Mouse (Mus musculus) monocyte, adult 5-6 weeks (primary cell): ENCODE measurements around the gene Bean1. TPM values are rescaled to one million over a fixed set of nuclear protein-coding genes. Genes with fewer than 3 reads are reported as not detected.

ENCODE experiments used
- ATAC-seq: fragments of 153-309, 156-312 bp; replicated peaks from 2 replicates; pipeline ENCODE4 v1.8.0; 2017; ENCODE audit warnings: mild to moderate bottlenecking; ENCODE audit not compliant: low TSS enrichment, insufficient number of reproducible peaks, severe bottlenecking, poor library complexity, low FRiP score
- total RNA-seq: library from RNA; stranded (forward); fragments of 200-1000, 200-491, 200-594 nt; gene quantifications from 3 replicates; pipeline ENCODE4 v1.2.3, GENCODE M21; 2017

Bean1 gene
- total RNA-seq, 1 experiment from 2014 or later = not detected

DNA sequence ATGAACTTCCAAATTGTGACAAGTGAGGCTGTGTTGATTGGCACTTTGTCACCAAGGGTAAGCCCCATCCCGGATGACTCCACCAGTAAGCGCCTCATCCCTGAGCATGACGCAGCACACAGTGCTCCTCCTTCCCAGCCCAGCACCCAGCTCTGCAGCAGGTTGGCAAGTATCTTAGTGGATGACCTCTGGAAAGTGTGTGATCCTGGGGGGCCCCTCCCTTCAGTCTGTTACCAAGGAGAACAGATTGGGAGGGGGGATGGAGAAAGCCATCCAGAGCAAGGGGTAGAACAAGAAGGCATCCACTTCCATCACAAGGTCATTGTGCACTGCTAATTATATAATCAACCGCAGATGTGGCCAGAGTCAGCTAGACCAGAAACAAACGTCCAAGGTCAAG lies 9.5 kb upstream of the Bean1 start:
- ATAC-seq = no peak

DNA sequence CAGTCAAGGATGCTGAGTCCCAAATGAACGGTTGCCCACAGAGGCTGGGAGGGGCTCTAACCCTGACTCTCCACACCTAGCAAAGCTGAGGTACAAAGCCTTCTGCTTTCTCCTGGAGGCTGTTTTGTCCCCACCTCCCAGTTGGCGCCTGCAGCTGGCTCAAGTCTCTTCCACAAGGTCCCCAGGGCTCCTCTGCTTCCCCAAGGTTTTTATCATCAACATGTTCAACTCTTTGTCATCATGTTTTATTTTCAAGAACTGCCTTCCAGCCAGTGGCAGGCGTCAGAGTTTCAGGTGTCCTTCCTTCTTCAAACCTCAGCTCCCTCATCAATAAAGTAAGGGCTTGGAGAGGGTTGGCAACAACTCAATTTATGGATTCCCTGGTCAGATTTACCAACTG lies 781 bp upstream of the Bean1 start:
- ATAC-seq = no peak

DNA sequence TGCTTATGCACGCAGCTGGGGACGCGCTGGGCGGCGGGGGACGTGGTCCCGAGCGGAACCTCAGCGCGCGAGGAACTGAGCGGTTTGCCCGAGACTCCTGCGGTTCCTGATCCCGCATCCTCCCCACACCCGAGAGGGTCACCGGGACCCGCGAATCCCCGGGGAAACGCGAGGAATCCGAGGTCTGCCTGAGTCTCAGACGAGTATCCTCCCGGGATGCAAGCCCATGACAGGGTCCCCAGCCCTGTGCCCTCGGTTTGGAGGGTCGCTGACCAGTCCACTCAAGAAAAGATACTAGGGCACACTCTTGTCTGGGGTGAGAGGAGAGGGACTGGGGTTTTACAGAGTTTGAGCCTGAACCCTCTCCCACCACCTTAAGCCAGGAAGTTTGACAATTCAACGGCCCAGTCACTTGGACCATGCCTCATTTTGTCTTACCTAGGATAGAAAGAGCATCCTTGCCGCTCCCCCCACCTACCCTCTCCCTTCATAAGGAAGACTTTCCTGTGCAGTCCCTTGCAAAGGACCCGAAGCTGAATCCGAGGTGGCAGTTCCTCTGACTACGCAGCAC lies 893 bp downstream of the Bean1 start:
- ATAC-seq = no peak

DNA sequence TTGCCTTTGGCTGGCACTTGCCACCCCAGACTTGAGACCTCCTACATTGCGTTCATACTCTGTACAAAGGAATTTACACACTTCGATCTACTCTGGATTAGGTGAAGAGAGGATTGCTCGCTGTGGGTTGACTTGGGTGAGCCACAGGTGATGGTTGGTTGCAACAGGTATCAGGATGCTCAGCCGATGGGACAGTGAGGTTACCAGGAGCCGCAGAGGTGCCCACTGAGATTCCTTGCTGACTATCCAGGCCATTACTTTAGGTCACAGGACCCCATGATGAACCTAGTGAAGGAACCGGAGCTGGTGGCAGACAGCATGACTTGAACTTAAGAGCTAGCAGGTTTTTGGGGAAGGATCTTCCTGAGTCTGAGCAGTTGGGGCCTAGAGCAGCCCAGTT lies 2.2 kb downstream of the Bean1 start:
- ATAC-seq = no peak

DNA sequence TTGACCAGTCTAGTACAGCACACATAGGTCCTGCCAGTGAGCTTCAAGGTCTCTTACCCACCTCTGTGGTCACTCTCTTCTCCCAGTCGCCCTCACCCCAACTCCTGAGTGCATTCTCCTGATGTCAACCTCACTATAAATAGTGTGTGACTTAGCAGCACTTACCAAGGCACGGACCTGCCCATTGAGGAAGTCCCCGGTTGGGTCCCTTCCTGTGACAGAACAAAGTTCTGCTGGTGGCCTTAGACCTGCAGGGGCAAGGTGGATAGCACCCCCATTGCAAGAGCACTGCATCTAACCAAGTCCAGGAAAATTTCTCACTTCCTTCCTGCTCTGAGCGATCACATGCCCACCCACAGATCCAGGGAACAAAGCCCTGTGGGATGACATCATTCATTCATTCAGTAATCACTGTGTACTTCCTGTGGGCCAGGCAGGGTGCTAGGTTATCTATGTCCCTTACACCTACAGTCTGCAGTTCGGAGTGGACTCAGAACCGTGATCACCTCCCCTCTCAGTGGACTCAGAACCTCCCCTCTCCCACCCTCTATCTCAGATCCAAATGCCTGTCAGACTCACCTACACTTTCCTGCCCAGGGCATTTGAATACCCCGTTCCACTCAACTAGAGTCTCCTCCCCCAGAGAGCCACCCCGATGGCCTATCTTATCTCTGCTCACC lies 5.7 kb downstream of the Bean1 start:
- no peak for ATAC-seq

DNA sequence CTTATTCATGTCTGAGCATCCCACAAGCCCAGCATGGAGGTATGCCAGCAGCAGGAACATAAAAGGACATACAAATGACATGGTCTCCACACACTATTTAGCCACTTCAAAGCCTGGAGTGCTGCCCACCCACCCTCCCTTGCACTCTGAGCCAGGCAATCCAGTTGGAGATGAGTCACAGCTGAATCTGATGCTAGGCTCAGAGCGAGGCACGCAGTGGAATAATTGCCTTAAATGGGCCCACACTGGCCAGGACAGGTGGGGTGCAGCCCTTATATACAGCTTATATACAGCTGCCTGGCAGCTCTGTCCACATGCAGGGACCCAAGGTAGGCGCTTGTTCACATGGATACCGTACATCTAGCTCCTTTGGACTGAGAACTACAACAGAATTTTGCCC lies 6.8 kb downstream of the Bean1 start:
- no peak for ATAC-seq

DNA sequence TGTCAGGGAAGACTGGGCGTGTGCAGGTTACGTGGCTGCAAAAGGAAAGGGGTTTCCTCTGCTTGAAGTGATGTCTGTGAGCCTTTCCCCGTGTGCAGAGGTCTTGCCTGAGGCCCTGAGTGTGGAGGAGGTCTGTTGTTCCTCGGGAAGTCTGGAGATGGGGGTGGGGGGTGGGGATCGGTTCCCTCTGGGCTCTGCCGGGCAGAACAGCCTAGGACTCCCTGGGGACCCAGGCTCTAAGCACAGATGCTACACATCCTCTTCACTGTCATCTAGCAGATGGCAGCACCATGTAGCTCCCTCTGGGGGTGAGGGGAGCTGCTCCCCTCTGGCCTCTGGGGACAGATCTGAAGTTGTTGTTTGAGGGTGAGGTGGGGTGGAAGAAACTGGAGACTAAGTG lies 14.7 kb downstream of the Bean1 start:
- no peak for ATAC-seq

DNA sequence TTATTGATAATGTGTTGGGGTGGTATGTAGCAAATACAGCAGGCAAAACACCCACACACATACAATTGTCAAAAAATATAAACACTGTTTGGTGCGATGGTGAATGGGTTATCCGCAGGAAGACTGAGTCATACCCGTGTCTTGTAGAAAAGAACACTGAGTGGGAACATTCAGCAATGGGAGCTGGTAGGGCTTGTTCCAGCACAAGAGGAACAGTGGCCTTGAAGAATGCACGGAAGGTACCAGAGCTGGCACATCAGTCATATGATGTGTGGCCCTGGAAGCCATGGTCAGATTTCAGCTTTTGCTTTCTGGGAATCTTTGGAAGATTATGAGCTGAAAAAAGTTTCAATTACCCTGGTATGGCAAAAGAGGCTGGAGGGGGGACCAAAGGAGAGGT lies 16.6 kb downstream of the Bean1 start:
- ATAC-seq = no peak

DNA sequence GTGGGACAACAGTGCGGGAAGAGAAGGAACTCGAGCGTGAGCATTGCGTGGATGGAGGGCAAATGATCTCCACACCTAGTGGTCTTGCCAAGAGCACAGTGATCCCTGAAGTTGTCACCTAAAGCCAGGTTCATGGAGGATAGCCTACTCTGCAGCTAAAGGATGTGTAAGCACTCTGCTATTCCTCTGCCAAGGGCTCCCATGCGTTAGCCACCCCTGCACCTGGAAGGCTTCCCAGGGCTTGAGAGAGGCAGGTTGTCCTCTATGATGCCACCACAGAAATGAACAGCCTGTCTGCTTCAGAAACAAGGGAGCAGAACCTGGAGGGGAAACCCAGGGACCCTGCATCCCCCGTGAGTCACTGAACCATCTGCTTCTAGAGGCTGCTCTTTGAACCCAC lies 17.4 kb downstream of the Bean1 start:
- ATAC-seq = no peak

DNA sequence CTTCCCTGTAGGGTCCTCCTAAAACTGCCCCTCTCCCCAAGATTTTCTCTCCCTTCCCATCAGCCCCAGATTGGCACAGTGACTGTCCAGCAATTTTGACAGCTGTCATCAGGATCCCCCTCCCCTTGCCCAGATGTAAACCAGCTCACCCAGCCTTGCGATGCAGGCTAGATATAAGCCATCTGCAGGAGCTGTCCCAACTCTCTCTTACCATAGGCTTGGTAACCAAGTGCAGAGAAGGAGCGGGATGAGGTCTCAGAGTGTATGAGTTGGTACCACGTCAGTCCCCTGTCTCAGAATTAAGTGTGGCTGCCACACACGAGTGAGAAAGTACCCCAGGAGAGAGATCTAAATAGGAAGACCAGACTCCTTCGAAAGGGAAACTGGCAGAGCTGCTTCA lies 18.2 kb downstream of the Bean1 start:
- no peak for ATAC-seq

DNA sequence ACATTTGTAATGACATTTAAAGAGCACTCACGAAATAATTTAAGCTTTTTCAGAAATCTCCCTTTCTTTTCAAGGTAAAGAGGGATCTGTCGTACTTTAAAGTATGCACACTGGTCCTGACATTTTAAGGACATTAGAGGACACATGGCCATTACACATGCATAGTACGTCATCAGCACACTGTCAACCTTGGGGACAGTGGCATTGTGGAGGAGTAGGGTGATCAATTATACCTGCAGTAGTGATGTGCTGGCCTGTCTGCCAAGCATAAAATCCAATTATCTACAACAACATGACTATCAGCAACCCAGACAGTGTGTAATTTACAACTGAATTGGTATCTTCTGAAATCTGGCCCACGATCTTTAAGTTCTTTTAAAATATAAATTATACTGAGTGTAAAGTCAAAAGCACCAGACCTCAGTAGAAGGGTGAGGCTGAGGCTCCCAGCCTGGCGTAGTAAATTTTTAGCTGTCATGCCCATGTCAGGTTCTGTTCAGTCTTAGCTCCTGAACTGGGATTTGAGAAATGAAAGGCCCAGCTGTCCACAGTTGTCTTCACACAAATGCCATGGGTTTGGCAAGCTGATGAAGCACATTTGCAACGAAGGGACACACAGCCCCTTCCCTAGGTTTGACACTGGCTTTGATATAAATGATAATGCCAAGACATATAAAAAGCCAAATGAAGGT lies 20.7 kb downstream of the Bean1 start:
- no peak for ATAC-seq

DNA sequence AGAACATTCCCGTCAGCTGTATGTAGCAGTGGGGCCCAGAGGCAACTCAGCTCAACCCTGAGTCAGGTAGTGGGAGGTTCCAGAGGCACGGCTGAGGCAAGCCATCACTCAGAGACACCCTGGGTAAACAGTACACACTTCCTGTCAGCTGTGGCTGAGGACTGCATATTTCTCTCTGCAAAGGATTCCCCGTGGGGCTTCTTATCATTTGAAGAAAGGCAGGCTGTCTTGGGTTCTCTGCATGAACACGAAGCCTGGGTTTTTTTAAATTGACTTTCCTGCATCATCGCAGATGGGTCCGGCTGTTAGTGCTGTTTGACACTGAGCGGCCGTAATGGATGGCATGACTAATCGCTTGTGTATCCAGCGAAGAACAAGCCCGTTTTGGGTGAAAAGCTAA lies 21.3 kb downstream of the Bean1 start:
- no peak for ATAC-seq

DNA sequence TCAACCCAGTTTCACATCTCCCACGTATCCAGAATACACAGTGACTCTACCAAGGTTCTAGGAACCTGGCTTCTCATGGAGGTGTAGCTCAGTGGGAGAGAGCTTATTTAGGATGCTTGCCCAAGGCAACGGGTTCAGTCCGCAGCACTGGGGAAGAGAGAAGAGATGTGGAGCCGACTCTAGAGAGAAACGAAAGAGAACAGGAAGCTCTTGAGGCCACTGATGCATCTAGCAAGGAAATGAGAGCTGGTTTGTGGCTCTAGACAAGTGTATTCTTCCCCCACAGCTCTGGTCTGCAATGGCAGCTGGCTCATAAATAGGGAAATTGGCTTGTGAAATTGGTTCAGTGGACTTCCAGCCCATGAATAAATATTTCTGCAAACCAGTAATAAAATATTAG lies 29.6 kb downstream of the Bean1 start:
- ATAC-seq = no peak

DNA sequence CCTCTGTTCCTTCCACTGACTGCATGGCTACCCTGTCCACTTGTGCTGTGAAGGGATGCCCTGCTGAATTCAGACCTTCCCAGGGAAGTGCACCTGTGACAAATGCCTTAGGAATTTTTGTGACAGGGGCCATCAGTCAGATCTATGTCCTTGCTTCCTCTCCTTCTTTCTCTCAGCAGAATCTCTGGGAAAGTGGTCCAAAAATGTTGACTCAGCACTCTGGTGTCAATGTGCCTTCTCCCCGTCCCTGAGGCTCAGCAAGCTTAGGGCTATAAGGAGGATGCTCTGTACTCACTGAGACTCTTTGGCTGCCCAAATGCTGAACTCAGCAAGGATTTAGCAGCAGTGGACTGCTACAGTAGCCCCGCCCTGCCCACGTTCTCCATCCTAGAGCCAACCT lies 31.4 kb downstream of the Bean1 start:
- no peak for ATAC-seq

DNA sequence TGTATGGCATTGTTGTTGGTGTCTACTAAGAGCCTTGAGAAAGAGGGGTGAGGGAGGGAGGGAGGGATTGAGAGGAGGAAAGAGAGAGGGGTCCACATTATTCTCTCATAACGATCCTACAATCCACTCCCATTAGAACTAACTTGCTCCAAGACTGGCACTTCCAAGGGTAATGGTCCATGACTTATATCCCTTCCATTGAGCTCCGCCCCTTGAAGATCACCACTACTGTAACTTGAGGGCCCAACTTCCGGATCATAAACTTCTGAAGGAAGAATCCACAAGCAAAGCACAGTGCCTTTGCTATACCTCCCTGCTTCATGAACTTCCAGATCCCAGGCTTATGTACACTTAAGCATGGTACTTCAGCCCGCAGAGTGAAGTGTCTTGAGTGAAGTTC lies 32.1 kb downstream of the Bean1 start:
- ATAC-seq = no peak

DNA sequence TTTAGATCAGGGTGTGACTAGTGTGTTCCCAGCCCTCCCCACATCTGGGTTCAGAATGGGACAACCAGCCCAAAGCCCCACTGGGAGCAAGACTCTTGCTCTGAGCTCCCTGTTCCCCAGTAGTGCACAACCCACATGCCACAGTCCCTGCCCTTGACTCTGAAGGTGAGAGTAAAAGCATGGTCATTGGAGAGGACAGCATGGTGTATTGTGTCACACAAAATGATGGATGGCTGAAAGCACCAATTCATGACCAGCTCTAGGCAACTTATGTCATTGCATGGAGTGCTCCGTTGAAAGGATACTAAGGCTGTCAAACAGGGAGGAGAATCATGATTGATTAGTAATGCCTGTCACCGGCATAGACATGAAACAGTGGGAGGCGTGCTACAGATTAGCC lies 35.0 kb downstream of the Bean1 start:
- no peak for ATAC-seq

DNA sequence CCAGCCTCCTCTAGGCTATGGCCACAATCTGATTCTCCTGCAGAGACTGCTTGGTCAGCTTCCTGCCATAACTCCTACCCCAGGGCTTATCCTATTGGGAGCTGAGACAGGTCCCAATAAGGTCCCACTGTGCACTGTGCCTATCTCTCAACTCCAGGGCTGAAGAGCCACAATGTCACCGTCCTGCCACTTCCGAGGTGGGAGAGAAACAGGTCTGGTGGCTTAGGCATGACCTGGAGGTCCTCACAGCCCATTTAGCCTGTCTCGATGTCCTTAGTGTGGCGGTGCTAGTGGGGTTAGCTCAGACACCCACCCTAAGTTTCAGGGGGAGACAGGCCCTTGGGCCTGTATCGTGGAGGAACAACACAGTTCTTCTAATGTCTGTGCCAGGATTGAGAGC lies 47.4 kb downstream of the Bean1 start:
- ATAC-seq = no peak

DNA sequence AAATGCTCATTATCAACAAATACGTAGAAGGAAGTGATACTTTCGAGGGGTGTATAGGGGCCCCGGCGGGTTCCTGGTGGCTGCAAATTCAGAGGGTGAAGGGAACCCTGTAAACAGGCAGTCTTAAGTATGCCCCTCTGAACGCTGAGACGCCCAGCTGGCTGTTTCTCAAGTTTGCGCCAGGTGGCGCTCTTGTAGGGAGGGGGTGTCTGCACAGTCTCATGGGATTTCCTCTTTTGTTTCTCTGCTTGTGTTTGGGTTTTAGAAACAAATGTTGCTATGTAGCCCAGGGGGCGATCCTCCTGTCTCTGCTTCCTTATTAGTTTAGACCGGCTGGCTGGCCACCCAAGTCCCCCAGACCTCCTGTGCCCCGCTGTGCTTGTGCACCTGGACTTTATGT lies 48.8 kb downstream of the Bean1 start:
- ATAC-seq = peak; percentile 74

DNA sequence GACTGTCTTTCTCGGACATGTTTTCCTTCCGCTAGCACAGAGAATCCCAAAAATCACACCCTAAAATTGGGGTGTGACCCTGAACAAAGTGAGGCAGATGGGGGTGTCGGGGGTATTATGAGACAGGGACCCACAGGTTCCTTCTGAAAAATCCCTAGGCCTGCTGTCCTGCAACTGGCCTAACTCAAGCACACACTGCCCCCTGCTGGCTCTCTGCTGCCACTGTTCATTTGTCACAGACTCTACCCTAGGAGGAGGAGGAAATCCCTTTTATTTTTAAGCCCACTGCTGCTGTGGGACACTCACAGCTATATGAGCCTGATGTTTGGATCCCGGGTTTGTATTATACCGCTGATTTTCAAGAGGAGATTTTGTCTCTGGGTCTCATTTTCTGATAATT lies 49.6 kb downstream of the Bean1 start:
- ATAC-seq = peak; percentile 54; the same call in 1 of the 2 replicates

DNA sequence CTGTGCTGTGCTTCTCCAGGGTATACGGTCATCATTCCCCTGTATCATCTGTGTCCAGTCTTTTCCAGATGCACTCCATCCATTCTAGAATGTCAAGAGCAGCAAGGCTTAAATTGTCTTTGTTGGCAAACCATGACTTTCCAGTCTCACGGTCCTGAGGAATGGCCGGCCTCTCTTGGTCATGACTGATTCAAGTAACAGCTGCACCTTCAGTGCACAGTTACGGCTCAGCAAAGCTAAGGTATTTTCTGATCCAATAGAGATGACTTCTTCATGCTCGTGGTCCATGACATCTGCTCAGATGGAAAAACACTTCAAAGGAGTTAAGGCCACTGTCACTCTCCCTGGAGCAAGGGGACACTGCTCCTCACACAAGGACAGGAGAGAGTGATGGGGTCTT lies 56.8 kb downstream of the Bean1 start:
- ATAC-seq = no peak
